Mouse (Mus musculus): ENCODE data around the gene Plpp2.

- TF ChIP-seq CTCF (IDR thresholded peaks at IDR 0.05; ENCODE audit: low read depth): no peak
- TF ChIP-seq EP300 (IDR thresholded peaks at IDR 0.05; ENCODE audit: low read depth): no peak
These were observed 37.7 kb upstream of the Plpp2 start for GRCm38 (mm10) chr10:79571314-79571713.
